Mouse (Mus musculus): ENCODE data around the gene Taar8c. TPM values are rescaled to one million over a fixed set of nuclear protein-coding genes. Genes with fewer than 3 reads are reported as not detected.
"Not testable (repeated sequence)": the region's sequence is repeated elsewhere in the genome, so short reads cannot be mapped to it uniquely, and the experiment has no call there.

Taar8c gene
- not detected in 2 replicates for polyA plus RNA-seq (2014; fragmentation: Nextera tagmentation; extraction: Ambion mirVana)

- not testable (repeated sequence) for H3K36me3 ChIP-seq (replicated peaks; ENCODE audit: control insufficient read depth, insufficient read depth); H3K9me3 ChIP-seq (ENCODE audit: control insufficient read depth, low read length); H3K4me3 ChIP-seq (replicated peaks; ENCODE audit: low read length); ATAC-seq (ENCODE audit: low FRiP score); H3K4me1 ChIP-seq (replicated peaks; ENCODE audit: control insufficient read depth, insufficient read depth, low read length); H3K27me3 ChIP-seq (ENCODE audit: control insufficient read depth, insufficient read depth, low read length); DNase-seq (ENCODE audit: low spot score); H3K9ac ChIP-seq; H3K4me2 ChIP-seq (replicated peaks); H3K27ac ChIP-seq
- WGBS, result 91% methylated on average over 1 of the region's 3 CpGs
Measured at GRCm38 (mm10) chr10:24101812-24102211, at the start of gene Taar8c. TSS of gene Taar8c (minus strand) at chr10:24101912.

- Histone ChIP-seq H3K4me1 (replicated peaks; ENCODE audit: control insufficient read depth, insufficient read depth, low read length) (peaks cover 24% of the 10 kb centered on the region), H3K4me3 (replicated peaks; ENCODE audit: low read length) (peak overlapping the region; percentile 93), H3K4me2 (replicated peaks) (peak overlapping the region; percentile 70), H3K36me3 (replicated peaks; ENCODE audit: control insufficient read depth, insufficient read depth) (peaks cover 8% of the 10 kb centered on the region), H3K27ac (no peak overlapping the region), H3K9me3 (ENCODE audit: control insufficient read depth, low read length) (no peaks in the 10 kb centered on the region), H3K27me3 (ENCODE audit: control insufficient read depth, insufficient read depth, low read length) (no peaks in the 10 kb centered on the region), H3K9ac (peak overlapping the region; percentile 92)
- ATAC-seq (ENCODE audit: low FRiP score) (no peak), DNase-seq (ENCODE audit: low spot score) (no peak)
- WGBS, result 39% methylated on average over 7 of the region's 7 CpGs
Measured at GRCm38 (mm10) chr10:24150086-24150485, 48.4 kb upstream of the Taar8c start.

- under 1% methylated on average over 42 of the region's 45 CpGs for whole genome bisulfite sequencing
- Histone ChIP-seq H3K36me3 (replicated peaks; ENCODE audit: control insufficient read depth, insufficient read depth) (0 out of 2 replicates have a peak, but pooled peaks cover 6% of the 10 kb centered on the region), H3K9ac (peak within 1 kb of the TSS; percentile 92), H3K27ac (peak within 1 kb of the TSS; percentile 83), H3K27me3 (ENCODE audit: control insufficient read depth, insufficient read depth, low read length) (no peaks in the 10 kb centered on the region), H3K4me1 (replicated peaks; ENCODE audit: control insufficient read depth, insufficient read depth, low read length) (peaks cover 24% of the 10 kb centered on the region), H3K4me3 (replicated peaks; ENCODE audit: low read length) (peak within 1 kb of the TSS; percentile 93), H3K9me3 (ENCODE audit: control insufficient read depth, low read length) (no peaks in the 10 kb centered on the region), H3K4me2 (replicated peaks) (peak within 1 kb of the TSS; percentile 70)
- peak; percentile 92 for DNase-seq (ENCODE audit: low spot score)
- peak; percentile 98 for ATAC-seq (ENCODE audit: low FRiP score)
Measured at GRCm38 (mm10) chr10:24149135-24149781, 47.5 kb upstream of the Taar8c start, which contains the start of gene Stx7. TSS of gene Stx7 (plus strand) at chr10:24149302.

DNA sequence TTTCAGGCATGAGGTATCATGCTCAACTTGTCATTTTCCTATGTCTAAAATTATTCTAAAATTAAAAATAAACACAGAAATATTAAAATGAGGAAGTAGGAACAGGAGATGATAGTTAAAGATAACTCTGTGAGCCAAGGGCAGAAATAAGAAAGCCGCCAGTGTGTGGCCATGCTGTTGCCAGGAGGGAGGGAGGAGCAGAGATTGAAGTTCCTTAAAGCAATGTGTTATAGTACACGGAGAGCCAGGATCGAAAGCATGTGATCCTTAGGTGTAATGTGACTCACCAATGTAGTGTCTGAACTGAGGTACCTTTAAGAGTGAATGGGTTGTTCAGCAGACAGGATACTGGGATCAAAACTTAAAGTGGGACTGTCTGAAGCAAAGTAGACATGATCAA is 41.0 kb upstream of the Taar8c start:
- Histone ChIP-seq H3K27me3 (ENCODE audit: control insufficient read depth, insufficient read depth, low read length) (no peaks in the 10 kb centered on the region), H3K27ac (no peak overlapping the region), H3K36me3 (replicated peaks; ENCODE audit: control insufficient read depth, insufficient read depth) (no peaks in the 10 kb centered on the region), H3K4me1 (replicated peaks; ENCODE audit: control insufficient read depth, insufficient read depth, low read length) (no peaks in the 10 kb centered on the region), H3K9ac (no peak overlapping the region), H3K9me3 (ENCODE audit: control insufficient read depth, low read length) (no peaks in the 10 kb centered on the region), H3K4me2 (replicated peaks) (no peak overlapping the region), H3K4me3 (replicated peaks; ENCODE audit: low read length) (no peak overlapping the region)
- DNase-seq (ENCODE audit: low spot score) (no peak), ATAC-seq (ENCODE audit: low FRiP score) (no peak)
- 89% methylated on average over 3 of the region's 3 CpGs for WGBS

DNA sequence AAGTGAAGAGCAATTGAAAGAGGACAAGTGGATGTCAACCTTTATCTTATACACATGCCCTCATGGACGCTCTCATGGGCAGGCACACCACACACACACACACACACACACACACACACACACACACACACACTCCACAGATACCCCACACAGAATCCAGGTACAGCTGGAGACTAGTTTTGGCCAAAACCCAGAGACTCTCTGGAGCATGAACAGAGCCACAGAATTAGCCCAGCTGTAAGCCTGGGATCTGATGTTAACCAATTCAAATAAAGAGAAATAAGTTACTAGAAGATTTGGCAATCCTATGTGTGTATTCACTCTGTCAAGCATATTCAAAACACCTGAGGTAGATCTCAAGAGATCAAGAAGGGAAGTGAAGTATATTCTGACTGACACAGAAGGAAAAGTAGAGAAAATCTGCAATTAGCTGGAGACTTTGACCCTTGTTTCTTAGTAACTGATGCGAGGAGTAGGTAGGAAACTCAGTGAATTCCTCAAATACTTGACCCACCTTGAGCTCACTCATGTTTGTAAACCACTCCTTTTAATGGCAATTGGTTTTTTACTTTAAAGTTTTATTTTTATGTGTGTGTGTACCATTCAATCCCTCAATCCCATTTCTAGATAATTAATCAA is 37.0 kb upstream of the Taar8c start:
- ATAC-seq (ENCODE audit: low FRiP score) (no peak), DNase-seq (ENCODE audit: low spot score) (no peak)
- no peak overlapping the region for H3K4me2 ChIP-seq (replicated peaks)
- 83% methylated on average over 2 of the region's 2 CpGs for WGBS
- H3K9me3 ChIP-seq (ENCODE audit: control insufficient read depth, low read length), result no peaks in the 10 kb centered on the region
- no peaks in the 10 kb centered on the region for H3K36me3 ChIP-seq (replicated peaks; ENCODE audit: control insufficient read depth, insufficient read depth)
- H3K4me1 ChIP-seq (replicated peaks; ENCODE audit: control insufficient read depth, insufficient read depth, low read length), result no peaks in the 10 kb centered on the region
- H3K27ac ChIP-seq, result no peak overlapping the region
- no peak overlapping the region for H3K9ac ChIP-seq
- H3K27me3 ChIP-seq (ENCODE audit: control insufficient read depth, insufficient read depth, low read length), result no peaks in the 10 kb centered on the region
- H3K4me3 ChIP-seq (replicated peaks; ENCODE audit: low read length), result no peak overlapping the region

DNA sequence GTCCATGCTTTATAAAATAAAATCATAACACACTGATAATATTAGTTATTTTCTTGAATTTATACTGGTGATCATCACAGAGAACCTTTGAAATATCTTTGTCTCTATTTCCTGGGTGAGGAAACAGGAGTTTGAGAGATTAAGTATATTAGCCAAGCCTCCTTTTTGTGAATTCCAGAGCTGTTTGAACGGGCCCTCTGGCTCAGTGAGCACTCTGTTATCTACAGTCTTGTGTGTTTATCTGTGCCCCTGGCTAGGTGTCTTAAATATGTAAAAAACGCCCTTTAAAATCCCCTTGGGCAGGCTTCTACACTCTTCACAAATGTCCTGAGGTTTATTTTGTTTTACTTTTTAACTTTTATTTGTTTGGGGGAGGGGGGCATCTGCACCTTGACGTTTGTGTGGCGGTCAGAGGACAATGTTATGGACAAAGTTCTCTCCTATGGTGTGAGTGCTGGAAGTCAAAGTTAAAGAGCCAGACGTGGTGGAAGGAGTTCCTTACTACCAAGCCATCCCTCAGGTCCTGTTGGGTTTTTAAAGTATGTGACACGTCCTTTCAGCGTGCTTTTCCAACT is 32.4 kb upstream of the Taar8c start:
- no peak overlapping the region for H3K4me2 ChIP-seq (replicated peaks)
- no peaks in the 10 kb centered on the region for H3K27me3 ChIP-seq (ENCODE audit: control insufficient read depth, insufficient read depth, low read length)
- WGBS, result 64% methylated on average over 7 of the region's 7 CpGs
- DNase-seq (ENCODE audit: low spot score) (no peak), ATAC-seq (ENCODE audit: low FRiP score) (no peak)
- H3K9me3 ChIP-seq (ENCODE audit: control insufficient read depth, low read length), result no peaks in the 10 kb centered on the region
- H3K4me3 ChIP-seq (replicated peaks; ENCODE audit: low read length), result no peak overlapping the region
- H3K9ac ChIP-seq, result no peak overlapping the region
- H3K4me1 ChIP-seq (replicated peaks; ENCODE audit: control insufficient read depth, insufficient read depth, low read length), result no peaks in the 10 kb centered on the region
- no peak overlapping the region for H3K27ac ChIP-seq
- no peaks in the 10 kb centered on the region for H3K36me3 ChIP-seq (replicated peaks; ENCODE audit: control insufficient read depth, insufficient read depth)

DNA sequence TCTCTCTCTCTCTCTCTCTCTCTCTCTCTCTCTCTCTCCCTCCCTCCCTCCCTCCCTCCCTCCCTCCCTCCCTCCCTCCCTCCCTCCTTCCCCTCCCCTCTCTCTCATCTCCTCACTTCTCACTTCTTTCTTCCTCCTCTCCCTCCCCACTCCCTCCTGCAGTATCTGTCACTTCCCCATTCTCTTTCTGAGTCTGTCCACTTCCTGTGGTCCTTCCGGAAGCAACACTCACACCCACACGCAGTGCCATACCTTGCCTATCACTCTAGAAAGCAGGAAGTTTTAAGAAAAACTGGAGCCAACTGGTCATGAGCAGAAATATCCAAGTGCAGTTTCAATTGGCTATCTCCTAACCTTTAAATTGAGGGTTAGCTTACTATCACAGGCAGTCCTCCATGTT is 31.4 kb upstream of the Taar8c start:
- Histone ChIP-seq H3K36me3 (replicated peaks; ENCODE audit: control insufficient read depth, insufficient read depth) (no peaks in the 10 kb centered on the region), H3K27ac (no peak overlapping the region), H3K9ac (no peak overlapping the region), H3K9me3 (ENCODE audit: control insufficient read depth, low read length) (no peaks in the 10 kb centered on the region), H3K27me3 (ENCODE audit: control insufficient read depth, insufficient read depth, low read length) (no peaks in the 10 kb centered on the region), H3K4me1 (replicated peaks; ENCODE audit: control insufficient read depth, insufficient read depth, low read length) (no peaks in the 10 kb centered on the region), H3K4me2 (replicated peaks) (no peak overlapping the region), H3K4me3 (replicated peaks; ENCODE audit: low read length) (no peak overlapping the region)
- DNase-seq (ENCODE audit: low spot score) (no peak), ATAC-seq (ENCODE audit: low FRiP score) (no peak)
- WGBS, result 51% methylated on average over 2 of the region's 2 CpGs

- 16% methylated on average over 5 of the region's 5 CpGs for WGBS
- H3K27ac ChIP-seq, result no peak overlapping the region
- H3K9me3 ChIP-seq (ENCODE audit: control insufficient read depth, low read length), result no peaks in the 10 kb centered on the region
- H3K27me3 ChIP-seq (ENCODE audit: control insufficient read depth, insufficient read depth, low read length), result no peaks in the 10 kb centered on the region
- DNase-seq (ENCODE audit: low spot score) (no peak), ATAC-seq (ENCODE audit: low FRiP score) (no peak)
- no peak overlapping the region for H3K9ac ChIP-seq
- no peaks in the 10 kb centered on the region for H3K36me3 ChIP-seq (replicated peaks; ENCODE audit: control insufficient read depth, insufficient read depth)
- H3K4me2 ChIP-seq (replicated peaks), result no peak overlapping the region
- no peaks in the 10 kb centered on the region for H3K4me1 ChIP-seq (replicated peaks; ENCODE audit: control insufficient read depth, insufficient read depth, low read length)
- H3K4me3 ChIP-seq (replicated peaks; ENCODE audit: low read length), result no peak overlapping the region
Measured at GRCm38 (mm10) chr10:24132273-24132672, 30.6 kb upstream of the Taar8c start.

- no peak overlapping the region for H3K9ac ChIP-seq
- no peaks in the 10 kb centered on the region for H3K9me3 ChIP-seq (ENCODE audit: control insufficient read depth, low read length)
- H3K4me3 ChIP-seq (replicated peaks; ENCODE audit: low read length), result no peak overlapping the region
- H3K4me2 ChIP-seq (replicated peaks), result peak overlapping the region; percentile 29; the same call in 1 of the 2 replicates
- no peaks in the 10 kb centered on the region for H3K4me1 ChIP-seq (replicated peaks; ENCODE audit: control insufficient read depth, insufficient read depth, low read length)
- ATAC-seq (ENCODE audit: low FRiP score) (peak; percentile 86), DNase-seq (ENCODE audit: low spot score) (peak; percentile 91)
- WGBS, result 31% methylated on average over 9 of the region's 9 CpGs
- H3K27me3 ChIP-seq (ENCODE audit: control insufficient read depth, insufficient read depth, low read length), result no peaks in the 10 kb centered on the region
- H3K27ac ChIP-seq, result no peak overlapping the region
- H3K36me3 ChIP-seq (replicated peaks; ENCODE audit: control insufficient read depth, insufficient read depth), result no peaks in the 10 kb centered on the region
Measured at GRCm38 (mm10) chr10:24131451-24132262, 29.9 kb upstream of the Taar8c start.
